Mouse (Mus musculus) heart, postnatal 4 days (tissue): ENCODE measurements at regions not wholly inside any gene's neighbourhood (a gene's known extent, or its start where the extent isn't known, plus 50 kb on each side); places are given as distances from the start of the nearest gene placed in this dataset.

Experiments
- DNase-seq: peaks from one replicate; pipeline ENCODE4 v3.0.0; 2021

DNA sequence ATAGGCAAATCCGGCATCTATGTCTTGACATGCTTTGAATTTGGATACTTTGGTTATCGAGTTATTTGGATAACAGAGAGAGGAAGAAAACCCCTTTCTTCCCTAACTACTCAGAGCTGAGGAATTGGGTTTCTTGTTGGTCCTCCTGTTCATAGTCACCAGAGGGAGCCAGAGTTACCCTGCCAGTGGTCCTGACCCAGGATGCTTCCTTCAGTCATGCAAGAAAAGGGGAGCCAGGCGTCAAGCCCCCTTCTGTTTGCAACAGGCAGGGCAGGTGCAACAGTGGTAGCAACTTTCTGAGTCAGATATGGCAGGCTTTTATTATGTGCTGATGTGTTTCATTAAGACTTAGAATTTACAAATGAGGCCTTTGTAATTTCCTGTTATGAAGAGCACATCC is 101.4 kb upstream of the B430305J03Rik start:
- DNase-seq = peak; percentile 14

DNA sequence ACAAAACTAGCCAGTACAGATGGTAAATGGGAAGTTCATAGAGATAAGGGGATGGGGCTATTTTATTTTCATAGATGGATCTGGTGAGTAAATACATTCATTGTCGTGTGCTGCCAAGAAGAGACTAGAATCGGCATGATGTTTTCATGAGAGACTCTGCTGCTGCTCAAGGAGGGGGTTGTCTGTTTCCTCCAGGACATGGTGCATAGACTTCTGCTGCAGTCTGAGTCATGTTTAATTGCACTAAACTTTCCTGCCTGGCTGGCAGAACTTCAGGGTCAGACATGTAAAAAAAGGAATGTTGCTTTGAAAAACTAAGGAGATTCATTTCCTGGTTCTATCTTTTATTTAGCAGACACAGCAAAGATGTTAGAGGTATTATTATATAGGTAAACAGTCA is 100.9 kb upstream of the B430305J03Rik start:
- no peak for DNase-seq

DNA sequence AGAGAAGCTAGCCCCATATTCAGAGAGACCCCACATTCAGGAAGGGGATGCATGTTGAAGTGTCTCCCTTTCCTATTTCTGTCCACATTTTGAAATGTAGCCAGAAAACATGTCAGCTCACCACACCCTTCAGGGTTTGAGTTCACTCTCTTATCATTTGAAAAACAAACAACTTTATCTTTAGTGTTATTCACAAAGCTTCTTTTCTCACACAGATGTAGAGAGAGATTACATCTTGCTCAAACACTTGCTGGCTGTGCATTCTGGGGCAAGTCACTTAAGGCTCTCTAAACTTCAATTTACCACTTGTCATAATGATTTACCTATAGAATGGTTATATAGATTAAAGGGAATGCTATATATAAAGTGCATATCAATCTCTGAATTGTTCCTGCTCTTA is 94.3 kb upstream of the B430305J03Rik start:
- DNase-seq = no peak

DNA sequence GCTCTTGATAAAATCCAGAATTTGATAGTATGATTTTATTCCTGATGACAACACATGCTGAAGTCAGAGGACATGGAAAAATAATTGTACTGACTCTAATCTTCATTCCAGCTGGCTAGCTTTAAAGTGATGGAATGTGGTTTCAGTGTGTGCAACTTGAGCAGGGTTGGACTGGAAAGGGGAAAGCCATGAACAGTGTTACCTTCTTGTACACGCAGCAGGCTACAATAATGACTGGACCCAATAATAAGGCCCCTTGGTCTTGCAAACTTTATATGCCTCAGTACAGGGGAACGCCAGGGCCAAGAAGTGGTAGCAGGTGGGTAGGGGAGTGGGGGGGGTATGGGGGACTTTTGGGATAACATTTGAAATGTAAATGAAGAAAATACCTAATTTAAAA is 90.8 kb upstream of the B430305J03Rik start:
- DNase-seq = no peak

DNA sequence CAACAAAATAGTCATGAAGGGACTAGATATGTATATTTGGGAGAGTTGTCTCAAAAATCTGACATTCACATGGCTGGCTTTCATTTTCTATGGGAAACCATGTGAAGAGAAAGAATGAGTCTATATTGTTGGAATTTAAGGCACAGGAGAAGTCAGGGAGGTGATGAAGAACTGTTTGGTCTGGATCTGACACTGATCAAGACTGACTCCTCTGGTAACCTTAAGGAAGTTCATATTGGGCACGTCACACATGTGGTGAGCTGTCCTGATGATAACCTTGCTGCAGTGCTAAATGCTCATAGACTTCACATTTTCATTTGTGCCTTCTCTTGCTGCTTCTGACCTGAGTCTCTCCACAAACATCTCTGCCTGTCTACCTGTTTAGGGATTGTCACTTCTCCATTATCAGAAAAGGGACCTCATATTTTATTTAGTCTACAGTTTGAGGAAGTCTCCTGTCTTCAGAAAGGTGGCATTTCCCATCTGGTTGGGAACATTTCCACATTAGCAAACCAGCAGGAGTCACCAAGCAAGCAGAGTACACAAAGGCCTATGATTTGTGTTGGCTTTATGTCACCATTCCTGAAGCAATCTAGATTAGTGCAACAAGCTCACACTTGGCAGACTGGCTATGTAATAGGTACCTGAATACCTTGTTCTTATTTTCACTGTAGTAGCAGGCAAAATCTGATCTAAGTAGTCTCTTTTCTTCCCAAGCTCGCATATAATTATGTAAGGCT is 76.4 kb upstream of the B430305J03Rik start:
- DNase-seq = no peak

DNA sequence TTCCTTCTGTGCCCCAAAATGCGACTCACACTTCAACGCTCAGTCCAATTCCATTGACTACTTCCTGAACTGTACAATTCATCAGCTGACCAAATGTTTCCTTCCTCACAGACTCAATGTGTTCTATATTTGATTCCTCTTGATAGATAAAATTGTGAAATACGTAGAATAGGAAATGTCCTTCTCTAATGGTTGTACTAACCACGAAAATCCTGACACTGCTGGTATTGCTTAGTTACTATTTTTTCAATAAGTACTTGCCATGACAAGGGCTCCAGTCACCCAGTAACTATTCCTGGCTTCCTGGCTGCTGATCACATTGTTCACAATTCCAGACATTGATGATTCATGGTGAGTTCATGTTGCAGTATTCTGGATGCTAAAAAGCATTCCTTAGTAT is 75.7 kb upstream of the B430305J03Rik start:
- DNase-seq = no peak

DNA sequence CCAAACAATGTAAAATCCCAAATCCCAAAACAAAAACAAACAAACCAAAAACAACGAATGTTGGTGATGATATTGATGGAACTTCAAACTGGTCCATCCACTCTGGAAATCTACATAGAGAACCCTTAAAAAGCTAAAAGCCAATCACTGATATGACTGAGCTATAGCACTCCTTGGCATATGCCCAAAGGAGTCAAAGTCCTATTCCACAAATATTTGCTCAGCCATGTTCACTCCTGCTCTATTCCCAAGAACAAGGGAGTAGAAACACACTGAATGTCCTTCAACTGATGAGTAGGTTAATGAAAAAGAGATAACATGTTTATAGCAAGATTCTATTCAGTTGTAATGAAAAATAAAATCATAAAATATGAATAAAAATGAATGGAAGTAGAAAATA is 63.0 kb upstream of the B430305J03Rik start:
- no peak for DNase-seq

DNA sequence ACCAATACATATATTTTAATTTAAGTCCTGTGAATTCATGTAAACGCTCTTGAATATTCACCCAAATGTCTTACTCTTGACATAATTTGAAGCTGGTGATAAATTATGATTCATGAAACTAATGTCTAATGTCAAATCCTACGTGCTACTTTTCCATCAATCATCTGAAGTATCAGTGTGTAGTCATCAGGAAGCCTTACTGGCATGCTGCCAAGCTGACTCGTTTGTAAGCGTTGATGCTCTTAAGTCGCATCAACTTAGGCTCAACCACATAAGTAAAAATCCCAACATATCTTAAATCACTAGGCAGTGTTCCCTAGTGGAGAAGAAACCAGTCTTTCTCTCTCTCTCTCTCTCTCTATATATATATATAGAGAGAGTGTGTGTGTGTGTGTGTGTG is 58.2 kb upstream of the B430305J03Rik start:
- no peak for DNase-seq

DNA sequence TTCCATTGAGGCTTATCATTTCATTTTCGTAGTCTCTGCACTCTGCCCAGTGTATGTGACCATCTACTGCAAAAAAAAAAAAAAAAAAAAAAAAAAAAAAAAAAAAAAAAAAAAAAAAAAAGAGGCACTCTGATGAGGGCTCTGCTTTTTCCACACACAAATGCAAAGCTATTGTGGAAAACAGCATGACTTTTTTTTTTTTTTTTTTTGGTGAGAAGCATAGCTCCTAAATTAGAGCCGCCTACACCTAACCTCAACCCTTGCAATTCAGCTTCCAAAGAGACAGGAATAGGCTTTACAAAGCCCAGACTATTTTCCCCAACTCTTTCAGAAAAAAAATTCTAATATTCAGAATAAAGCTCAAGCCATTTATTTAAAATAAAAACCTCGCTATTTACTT is 54.0 kb upstream of the B430305J03Rik start:
- no peak for DNase-seq

DNA sequence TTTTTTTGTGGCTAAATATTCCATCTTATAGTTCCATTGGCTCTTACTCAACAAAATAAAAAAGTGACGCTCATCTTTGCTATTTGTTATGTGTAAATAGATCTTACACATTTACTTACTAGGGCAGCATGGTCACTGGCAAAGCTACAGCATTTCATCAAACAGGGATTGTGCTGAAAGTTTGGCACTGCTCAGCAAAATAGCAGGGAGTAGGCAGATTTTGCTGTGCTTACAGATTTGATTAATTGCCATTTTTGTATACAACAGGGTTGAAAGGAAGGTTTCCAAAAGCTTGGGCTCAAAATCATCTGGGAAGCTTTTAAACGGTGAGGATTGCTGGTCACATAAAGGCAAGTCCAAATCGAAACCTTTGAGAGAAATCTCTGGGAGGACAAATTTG is 52.3 kb upstream of the B430305J03Rik start:
- DNase-seq = no peak
